Mouse (Mus musculus) neural tube, embryonic 10.5 days (tissue): ENCODE data around the gene Smarcc1.
A peak's percentile ranks its signal among the peaks of the same experiment; 100 is the strongest.

Source experiments
- DNase-seq: peaks from one replicate; pipeline ENCODE4 v3.0.0-alpha.2; 2017; ENCODE audit warnings: low spot score; ENCODE audit errors: extremely low spot score

The Smarcc1 gene

GRCm38 (mm10) chr9:110230395-110231071 lies 113.0 kb downstream of the Smarcc1 start:
- DNase-seq, result no peak

- DNase-seq, result no peak
Observed at GRCm38 (mm10) chr9:110234962-110235361, 117.5 kb downstream of the Smarcc1 start.

GRCm38 (mm10) chr9:110243221-110243833 lies 125.8 kb downstream of the Smarcc1 start, which contains the start of gene Cspg5:
Gene Cspg5, plus strand, starts transcription at chr9:110243783.
- DNase-seq, result no peak

GRCm38 (mm10) chr9:110244567-110244888 lies 127.0 kb downstream of the Smarcc1 start:
- DNase-seq, result no peak

GRCm38 (mm10) chr9:110244889-110245589 lies 127.5 kb downstream of the Smarcc1 start:
- peak; percentile 57 for DNase-seq

- peak; percentile 72 for DNase-seq
Observed at GRCm38 (mm10) chr9:110245590-110246320, 128.2 kb downstream of the Smarcc1 start.

GRCm38 (mm10) chr9:110246321-110246640 lies 128.8 kb downstream of the Smarcc1 start:
- DNase-seq, result no peak

- DNase-seq, result no peak
Observed at GRCm38 (mm10) chr9:110247049-110247448, 129.5 kb downstream of the Smarcc1 start.

GRCm38 (mm10) chr9:110248861-110249260 lies 131.4 kb downstream of the Smarcc1 start:
- DNase-seq, result no peak

GRCm38 (mm10) chr9:110249823-110250543 lies 132.5 kb downstream of the Smarcc1 start:
- peak; percentile 56 for DNase-seq

- no peak for DNase-seq
Observed at GRCm38 (mm10) chr9:110250776-110251175, 133.3 kb downstream of the Smarcc1 start.

GRCm38 (mm10) chr9:110255407-110256019 lies 138.0 kb downstream of the Smarcc1 start:
- DNase-seq, result peak; percentile 65

GRCm38 (mm10) chr9:110258646-110259045 lies 141.1 kb downstream of the Smarcc1 start:
- DNase-seq, result no peak

- no peak for DNase-seq
Observed at GRCm38 (mm10) chr9:110259118-110259517, 141.6 kb downstream of the Smarcc1 start.

- no peak for DNase-seq
Observed at GRCm38 (mm10) chr9:110263181-110263580, 145.7 kb downstream of the Smarcc1 start.

GRCm38 (mm10) chr9:110264991-110265390 lies 147.5 kb downstream of the Smarcc1 start:
- no peak for DNase-seq

- DNase-seq, result no peak
Observed at GRCm38 (mm10) chr9:110268416-110268815, 150.9 kb downstream of the Smarcc1 start.

GRCm38 (mm10) chr9:110272330-110272729 lies 154.8 kb downstream of the Smarcc1 start:
- DNase-seq, result no peak

GRCm38 (mm10) chr9:110273507-110273906 lies 156.0 kb downstream of the Smarcc1 start:
- no peak for DNase-seq

- DNase-seq, result no peak
Observed at GRCm38 (mm10) chr9:110275882-110276281, 158.4 kb downstream of the Smarcc1 start.

GRCm38 (mm10) chr9:110277431-110277881 lies 159.9 kb downstream of the Smarcc1 start:
- no peak for DNase-seq
